Mouse (Mus musculus) forebrain, embryonic 10.5 days (tissue): ENCODE results near the gene Odf2l. TPM values are rescaled to one million over a fixed set of nuclear protein-coding genes. Genes with fewer than 3 reads are reported as not detected.

ENCODE experiments used
- DNase-seq: peaks from one replicate; pipeline ENCODE4 v3.0.0-alpha.2; 2017; ENCODE audit warnings: low spot score; ENCODE audit errors: extremely low spot score
- H3K27ac ChIP-seq: fragments of 300-500 bp; sonication (generic); 2 replicates; pipeline ENCODE4 v1.5.1; 2016; ENCODE audit warnings: mild to moderate bottlenecking
- H3K27me3 ChIP-seq: fragments of 300-500 bp; sonication (generic); 2 replicates; pipeline ENCODE4 v1.6.1; 2016; ENCODE audit warnings: mild to moderate bottlenecking; ENCODE audit not compliant: poor library complexity, severe bottlenecking
- H3K36me3 ChIP-seq: fragments of 300-500 bp; sonication (generic); replicated peaks from 2 replicates; pipeline ENCODE4 v1.6.1; 2016; ENCODE audit warnings: mild to moderate bottlenecking, moderate library complexity
- H3K4me1 ChIP-seq: fragments of 300-500 bp; sonication (generic); 2 replicates; pipeline ENCODE4 v1.6.1; 2016
- H3K4me3 ChIP-seq: fragments of 300-500 bp; sonication (generic); 2 replicates; pipeline ENCODE4 v1.5.1; 2016; ENCODE audit warnings: mild to moderate bottlenecking, moderate library complexity
- H3K9me3 ChIP-seq: fragments of 300-500 bp; sonication (generic); 2 replicates; pipeline ENCODE4 v1.6.1; 2016; ENCODE audit warnings: mild to moderate bottlenecking, moderate library complexity
- WGBS: fragments of 180-500 bp; shearing (Covaris S2); methylation state at CpG from one replicate; pipeline ENCODE4 v1.1.7; 2016; 5-methylcytosine and 5-hydroxymethylcytosine counted together
- polyA plus RNA-seq: library from polyadenylated mRNA; unstranded; fragments of >200 nt; fragmentation: Nextera tagmentation; extraction: Ambion mirVana; gene quantifications from 2 replicates; pipeline ENCODE4 v1.2.1, GENCODE M21; 2016

Odf2l gene
- polyA plus RNA-seq, 1 experiment from 2014 or later: 21.6 TPM

DNA sequence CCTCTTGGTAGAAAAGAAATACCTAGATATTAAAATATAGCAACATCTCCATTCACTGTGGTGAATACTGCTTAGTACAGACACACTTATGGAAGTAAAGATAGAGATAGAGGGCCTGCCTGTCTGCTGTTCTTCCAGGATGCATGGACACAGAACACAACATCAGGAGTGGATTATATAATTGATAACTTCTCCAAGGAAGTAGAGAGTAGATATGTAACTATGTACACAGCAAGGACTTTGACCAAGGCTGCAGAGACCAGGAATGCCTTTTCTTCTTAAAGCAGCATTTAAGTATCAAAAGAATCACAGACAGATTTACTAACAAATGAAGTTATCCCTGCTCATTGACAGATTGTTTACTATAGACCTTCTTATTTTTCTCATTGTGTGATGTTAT is 66.3 kb downstream of the Odf2l start:
- DNase-seq: no peak
- Histone ChIP-seq H3K27me3 (no peaks in the 10 kb centered on the region), H3K4me3 (no peak overlapping the region), H3K27ac (no peak overlapping the region), H3K9me3 (no peaks in the 10 kb centered on the region), H3K4me1 (no peaks in the 10 kb centered on the region), H3K36me3 (no peaks in the 10 kb centered on the region)

GRCm38 (mm10) chr3:145191972-145192371 is 73.6 kb downstream of the Odf2l start:
- DNase-seq: no peak
- Histone ChIP-seq H3K4me1 (no peaks in the 10 kb centered on the region), H3K27me3 (no peaks in the 10 kb centered on the region), H3K9me3 (no peaks in the 10 kb centered on the region), H3K36me3 (no peaks in the 10 kb centered on the region), H3K27ac (no peak overlapping the region), H3K4me3 (no peak overlapping the region)
- WGBS: 91% methylated on average over 2 of the region's 2 CpGs

- no peak for DNase-seq
Observed at GRCm38 (mm10) chr3:145195240-145195923, 77.0 kb downstream of the Odf2l start.

GRCm38 (mm10) chr3:145198050-145198449 is 79.7 kb downstream of the Odf2l start:
- H3K9me3 ChIP-seq: no peaks in the 10 kb centered on the region
- no peaks in the 10 kb centered on the region for H3K27me3 ChIP-seq
- H3K4me1 ChIP-seq: no peaks in the 10 kb centered on the region
- H3K27ac ChIP-seq: no peak overlapping the region
- DNase-seq: no peak
- H3K4me3 ChIP-seq: no peak overlapping the region
- 90% methylated on average over 2 of the region's 2 CpGs for WGBS
- H3K36me3 ChIP-seq: no peaks in the 10 kb centered on the region

More at GRCm38 (mm10) chr3:145195240-145195923, 77.0 kb downstream of the Odf2l start:
- H3K4me1 ChIP-seq: no peaks in the 10 kb centered on the region
- no peak overlapping the region for H3K4me3 ChIP-seq
- 88% methylated on average over 8 of the region's 8 CpGs for WGBS
- H3K27ac ChIP-seq: no peak overlapping the region
- H3K9me3 ChIP-seq: no peaks in the 10 kb centered on the region
- H3K36me3 ChIP-seq: no peaks in the 10 kb centered on the region
- H3K27me3 ChIP-seq: no peaks in the 10 kb centered on the region

Other genes starting within 250 kb of the Odf2l start
- gene Clca4b, start 186.1 kb upstream of the Odf2l start, polyA plus RNA-seq: not detected in 2 replicates
- 0.05 TPM in 1 of 2 replicates, not detected in the other for gene Clca4a, start 143.5 kb upstream of the Odf2l start, polyA plus RNA-seq
- not detected in 2 replicates for gene Clca1, start 85.8 kb upstream of the Odf2l start, polyA plus RNA-seq
- gene Clca2, start 19.1 kb upstream of the Odf2l start, polyA plus RNA-seq: 0.10 and 0.12 TPM in 2 replicates
- 0.63 and 0.67 TPM in 2 replicates for gene Col24a1, start 173.9 kb downstream of the Odf2l start, polyA plus RNA-seq